Mouse (Mus musculus) midbrain, embryonic 16.5 days (tissue): ENCODE data around the gene Riox2. TPM values are rescaled to one million over a fixed set of nuclear protein-coding genes. Genes with fewer than 3 reads are reported as not detected.

Experiments used
- ATAC-seq: fragments of 200-750 bp; cut with Nextera tagmentation; 2 replicates; pipeline ENCODE4 v1.8.0; 2017; ENCODE audit warnings: moderate TSS enrichment
- H3K27ac ChIP-seq: fragments of 300-500 bp; sonication (generic); 2 replicates; pipeline ENCODE4 v1.5.1; 2014; ENCODE audit warnings: mild to moderate bottlenecking, low read length, mixed read lengths
- H3K27me3 ChIP-seq: fragments of 300-500 bp; sonication (generic); 2 replicates; pipeline ENCODE4 v1.6.1; 2014; ENCODE audit warnings: low read depth, low read length, mixed read lengths; ENCODE audit not compliant: control insufficient read depth, insufficient read depth
- H3K36me3 ChIP-seq: fragments of 300-500 bp; sonication (generic); 2 replicates; pipeline ENCODE4 v1.6.1; 2014; ENCODE audit warnings: mild to moderate bottlenecking, low read length, moderate library complexity, mixed read lengths; ENCODE audit not compliant: control insufficient read depth, insufficient read depth
- H3K4me1 ChIP-seq: fragments of 300-500 bp; sonication (generic); 2 replicates; pipeline ENCODE4 v1.6.1; 2014; ENCODE audit warnings: mild to moderate bottlenecking, low read length, mixed read lengths; ENCODE audit not compliant: control insufficient read depth, insufficient read depth
- H3K4me2 ChIP-seq: fragments of 300-500 bp; sonication (generic); 2 replicates; pipeline ENCODE4 v1.6.1; 2014; ENCODE audit warnings: mild to moderate bottlenecking, low read length, mixed read lengths
- H3K4me3 ChIP-seq: fragments of 300-500 bp; sonication (generic); 2 replicates; pipeline ENCODE4 v1.5.1; 2014; ENCODE audit warnings: low read depth, mild to moderate bottlenecking, low read length, moderate library complexity, mixed read lengths
- H3K9ac ChIP-seq: fragments of 300-500 bp; sonication (generic); 2 replicates; pipeline ENCODE4 v1.6.1; 2014; ENCODE audit warnings: low read depth, low read length, mixed read lengths
- H3K9me3 ChIP-seq: fragments of 300-500 bp; sonication (generic); replicated peaks from 2 replicates; pipeline ENCODE4 v1.6.1; 2014; ENCODE audit warnings: mild to moderate bottlenecking, low read length, mixed read lengths; ENCODE audit not compliant: control insufficient read depth, poor library complexity, severe bottlenecking
- WGBS: fragments of 180-500 bp; shearing (Covaris S2); extraction: QIAGEN DNeasy Blood & Tissue Kit; methylation state at CpG from one replicate; pipeline ENCODE4 v1.1.7; 2014; 5-methylcytosine and 5-hydroxymethylcytosine counted together
- polyA plus RNA-seq: library from polyadenylated mRNA; unstranded; fragments of >200 nt; fragmentation: Nextera tagmentation; extraction: Ambion mirVana; gene quantifications from 2 replicates; pipeline ENCODE4 v1.2.1, GENCODE M21; 2015

Riox2 gene
- polyA plus RNA-seq, 1 experiment from 2014 or later, result 16.0 TPM

GRCm38 (mm10) chr16:59463973-59464372 lies 7.6 kb upstream of the Riox2 start:
- no peak overlapping the region for H3K27ac ChIP-seq
- no peak overlapping the region for H3K9ac ChIP-seq
- no peaks in the 10 kb centered on the region for H3K27me3 ChIP-seq
- 91% methylated on average over 6 of the region's 6 CpGs for WGBS
- H3K9me3 ChIP-seq, result 0 out of 2 replicates have a peak, but pooled peaks cover 5% of the 10 kb centered on the region
- H3K4me1 ChIP-seq, result no peaks in the 10 kb centered on the region
- ATAC-seq, result no peak
- H3K36me3 ChIP-seq, result no peaks in the 10 kb centered on the region
- no peak overlapping the region for H3K4me3 ChIP-seq
- no peak overlapping the region for H3K4me2 ChIP-seq

- Histone ChIP-seq H3K4me2 (no peak overlapping the region), H3K4me3 (no peak overlapping the region), H3K27me3 (no peaks in the 10 kb centered on the region), H3K4me1 (0 out of 2 replicates have a peak, but pooled peaks cover 6% of the 10 kb centered on the region), H3K9ac (no peak overlapping the region), H3K36me3 (no peaks in the 10 kb centered on the region), H3K27ac (no peak overlapping the region), H3K9me3 (0 out of 2 replicates have a peak, but pooled peaks cover 2% of the 10 kb centered on the region)
- no peak for ATAC-seq
- 95% methylated on average over 1 of the region's 1 CpGs for WGBS
Observed at GRCm38 (mm10) chr16:59469846-59470245, 1.7 kb upstream of the Riox2 start.

- H3K4me2 ChIP-seq, result peak overlapping the region; percentile 75
- no peak overlapping the region for H3K27ac ChIP-seq
- H3K36me3 ChIP-seq, result no peaks in the 10 kb centered on the region
- H3K4me1 ChIP-seq, result 0 out of 2 replicates have a peak, but pooled peaks cover 6% of the 10 kb centered on the region
- ATAC-seq, result peak; percentile 49
- H3K9me3 ChIP-seq, result no peaks in the 10 kb centered on the region
- no peaks in the 10 kb centered on the region for H3K27me3 ChIP-seq
- WGBS, result 55% methylated on average over 6 of the region's 6 CpGs
- H3K9ac ChIP-seq, result no peak overlapping the region
- H3K4me3 ChIP-seq, result peak overlapping the region; percentile 78
Observed at GRCm38 (mm10) chr16:59472546-59472945, 971 bp downstream of the Riox2 start.

GRCm38 (mm10) chr16:59474788-59475187 lies 3.2 kb downstream of the Riox2 start:
- Histone ChIP-seq H3K4me1 (0 out of 2 replicates have a peak, but pooled peaks cover 6% of the 10 kb centered on the region), H3K27ac (no peak overlapping the region), H3K9ac (no peak overlapping the region), H3K36me3 (no peaks in the 10 kb centered on the region), H3K27me3 (no peaks in the 10 kb centered on the region), H3K4me2 (no peak overlapping the region), H3K4me3 (no peak overlapping the region), H3K9me3 (no peaks in the 10 kb centered on the region)
- no peak for ATAC-seq
- 25% methylated on average over 1 of the region's 1 CpGs for WGBS

GRCm38 (mm10) chr16:59477955-59478354 lies 6.4 kb downstream of the Riox2 start:
- Histone ChIP-seq H3K9me3 (no peaks in the 10 kb centered on the region), H3K9ac (no peak overlapping the region), H3K27ac (no peak overlapping the region), H3K4me3 (no peak overlapping the region), H3K4me2 (no peak overlapping the region), H3K4me1 (no peaks in the 10 kb centered on the region), H3K27me3 (no peaks in the 10 kb centered on the region), H3K36me3 (no peaks in the 10 kb centered on the region)
- WGBS, result 93% methylated on average over 3 of the region's 3 CpGs
- ATAC-seq, result no peak

GRCm38 (mm10) chr16:59487239-59487638 lies 15.7 kb downstream of the Riox2 start:
- Histone ChIP-seq H3K9ac (no peak overlapping the region), H3K4me3 (no peak overlapping the region), H3K4me1 (no peaks in the 10 kb centered on the region), H3K4me2 (no peak overlapping the region), H3K9me3 (no peaks in the 10 kb centered on the region), H3K27ac (no peak overlapping the region), H3K36me3 (no peaks in the 10 kb centered on the region; the same call in 1 of the 2 replicates), H3K27me3 (no peaks in the 10 kb centered on the region)
- WGBS, result 93% methylated on average over 7 of the region's 7 CpGs
- no peak for ATAC-seq

GRCm38 (mm10) chr16:59487975-59488548 lies 16.5 kb downstream of the Riox2 start:
- Histone ChIP-seq H3K27me3 (no peaks in the 10 kb centered on the region), H3K9me3 (no peaks in the 10 kb centered on the region), H3K27ac (no peak overlapping the region), H3K4me3 (no peak overlapping the region), H3K36me3 (no peaks in the 10 kb centered on the region; the same call in 1 of the 2 replicates), H3K4me2 (no peak overlapping the region), H3K4me1 (no peaks in the 10 kb centered on the region), H3K9ac (no peak overlapping the region)
- no peak for ATAC-seq
- 99% methylated on average over 9 of the region's 9 CpGs for WGBS

GRCm38 (mm10) chr16:59493199-59493598 lies 21.6 kb downstream of the Riox2 start:
- 92% methylated on average over 14 of the region's 14 CpGs for WGBS
- Histone ChIP-seq H3K4me2 (no peak overlapping the region), H3K9me3 (no peaks in the 10 kb centered on the region), H3K36me3 (no peaks in the 10 kb centered on the region; the same call in 1 of the 2 replicates), H3K27ac (no peak overlapping the region), H3K9ac (no peak overlapping the region), H3K27me3 (no peaks in the 10 kb centered on the region), H3K4me1 (no peaks in the 10 kb centered on the region), H3K4me3 (no peak overlapping the region)
- no peak for ATAC-seq

- Histone ChIP-seq H3K36me3 (no peaks in the 10 kb centered on the region), H3K4me3 (no peak overlapping the region), H3K9ac (no peak overlapping the region), H3K4me1 (no peaks in the 10 kb centered on the region), H3K9me3 (no peaks in the 10 kb centered on the region), H3K27me3 (no peaks in the 10 kb centered on the region), H3K27ac (no peak overlapping the region), H3K4me2 (no peak overlapping the region)
- no peak for ATAC-seq
- WGBS, result 89% methylated on average over 1 of the region's 1 CpGs
Observed at GRCm38 (mm10) chr16:59497947-59498346, 26.4 kb downstream of the Riox2 start.
